Mouse (Mus musculus): ENCODE results near the gene B4gat1.

B4gat1 gene

DNA sequence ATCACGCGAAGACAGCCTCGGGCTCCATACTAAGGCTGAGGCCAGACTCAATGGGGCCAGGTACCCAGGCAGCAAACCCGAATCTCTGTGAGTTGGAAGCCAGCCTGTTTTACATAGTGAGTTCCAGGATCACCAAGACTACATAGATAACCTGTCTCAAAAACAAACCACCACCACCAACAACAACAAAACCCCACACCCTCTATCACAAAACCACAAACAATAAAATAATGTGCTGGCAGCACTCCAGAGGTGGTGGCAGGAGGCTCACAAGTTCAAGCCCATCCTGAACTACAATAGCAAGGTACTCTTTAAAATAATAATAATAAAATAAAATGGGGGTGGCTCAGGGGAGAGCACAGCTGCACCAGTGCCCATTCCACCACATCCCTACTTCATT lies 2.0 kb upstream of the B4gat1 start:
- DNase-seq = no peak

GRCm38 (mm10) chr19:5037678-5038571 lies 701 bp upstream of the B4gat1 start:
- DNase-seq = peak; percentile 78 to 83

DNA sequence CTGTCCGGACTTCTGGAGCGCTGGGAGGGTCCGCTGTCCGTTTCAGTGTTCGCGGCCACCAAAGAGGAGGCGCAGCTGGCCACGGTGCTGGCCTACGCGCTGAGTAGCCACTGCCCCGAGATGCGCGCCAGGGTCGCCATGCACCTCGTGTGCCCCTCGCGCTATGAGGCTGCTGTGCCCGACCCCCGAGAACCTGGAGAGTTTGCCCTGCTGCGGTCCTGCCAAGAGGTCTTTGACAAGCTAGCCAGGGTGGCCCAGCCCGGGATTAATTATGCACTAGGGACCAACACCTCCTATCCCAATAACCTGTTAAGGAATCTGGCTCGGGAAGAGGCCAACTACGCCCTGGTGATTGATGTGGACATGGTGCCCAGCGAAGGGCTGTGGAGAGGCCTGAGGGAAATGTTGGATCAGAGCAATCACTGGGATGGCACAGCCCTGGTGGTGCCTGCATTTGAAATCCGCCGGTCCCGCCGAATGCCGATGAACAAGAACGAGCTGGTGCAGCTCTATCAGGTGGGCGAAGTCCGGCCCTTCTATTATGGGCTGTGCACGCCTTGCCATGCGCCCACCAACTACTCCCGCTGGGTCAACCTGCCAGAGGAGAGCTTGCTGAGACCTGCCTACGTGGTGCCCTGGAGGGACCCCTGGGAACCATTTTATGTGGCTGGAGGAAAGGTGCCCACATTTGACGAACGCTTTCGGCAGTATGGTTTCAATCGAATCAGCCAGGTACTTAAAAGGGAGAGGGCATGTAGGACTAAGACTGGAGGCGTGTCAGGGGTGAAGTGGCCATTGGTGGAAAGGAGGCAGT lies 882 bp downstream of the B4gat1 start:
- no peak for DNase-seq

DNA sequence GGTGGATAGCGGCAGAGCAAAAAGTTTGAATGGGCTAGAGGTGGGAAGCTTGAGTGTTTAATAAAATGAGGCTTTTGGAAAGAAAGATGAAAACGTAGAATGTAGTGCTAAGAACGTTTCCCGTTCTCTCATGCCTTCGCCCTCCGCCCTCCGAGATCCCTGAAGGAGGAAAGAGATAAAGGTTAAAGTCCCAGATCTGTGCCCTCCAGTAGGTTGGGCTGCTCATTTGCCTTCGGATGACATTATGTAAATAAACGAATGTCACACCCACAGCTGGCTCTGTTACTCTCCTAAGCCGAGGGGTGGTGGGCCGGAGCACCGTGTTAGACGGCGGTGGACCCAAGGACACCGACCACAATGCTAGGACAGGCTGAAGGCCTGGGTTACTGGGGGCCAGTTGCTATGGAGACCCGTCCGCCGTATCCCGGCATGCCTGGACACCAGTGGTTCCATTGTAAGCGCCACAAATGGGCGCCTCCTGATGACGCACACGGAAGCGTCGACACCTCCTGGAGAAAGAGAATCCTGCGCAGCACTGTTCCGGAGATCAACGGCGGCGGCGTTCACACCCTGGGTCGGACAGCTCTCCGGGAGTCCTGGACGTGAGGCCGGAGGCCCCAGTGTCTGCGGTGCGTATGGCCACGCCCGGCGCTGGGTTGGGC lies 2.4 kb downstream of the B4gat1 start, which contains the start of gene Brms1:
Gene Brms1, plus strand, starts transcription at position 493 of the 662 bp plus-strand sequence.
- DNase-seq = peak; percentile 92 to 94

- no peak for DNase-seq
These were observed 3.0 kb downstream of the B4gat1 start for GRCm38 (mm10) chr19:5041588-5041987.

GRCm38 (mm10) chr19:5045531-5045930 lies 6.9 kb downstream of the B4gat1 start:
- no peak for DNase-seq

GRCm38 (mm10) chr19:5048138-5049056 lies 9.8 kb downstream of the B4gat1 start:
- DNase-seq = peak in 1 of 2 experiments; percentile 22

DNA sequence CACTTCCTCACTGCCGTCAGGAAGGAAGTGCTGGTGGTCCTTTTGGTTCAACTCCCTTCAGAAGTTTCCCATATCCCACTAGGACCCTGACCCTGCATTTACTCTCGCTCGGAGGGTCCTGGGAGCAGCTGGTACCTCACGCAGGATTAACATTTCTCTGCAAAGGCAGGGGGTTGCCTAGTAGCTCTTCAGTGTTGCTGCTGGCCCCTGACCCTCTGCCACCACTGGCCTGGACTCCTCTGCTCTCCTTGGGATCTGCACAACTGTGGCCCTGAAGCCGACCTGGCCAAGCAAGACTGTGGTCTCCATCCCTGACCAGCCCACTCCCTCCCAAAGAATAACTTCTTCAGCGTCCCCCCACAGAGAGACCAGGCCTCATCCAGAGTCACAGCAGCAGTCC lies 10.7 kb downstream of the B4gat1 start:
- DNase-seq = no peak

- peak; percentile 68 to 78 for DNase-seq
These were observed 11.7 kb downstream of the B4gat1 start, which contains the start of gene Rin1 for GRCm38 (mm10) chr19:5050047-5050905. TSS of gene Rin1 (plus strand) at chr19:5050481.

DNA sequence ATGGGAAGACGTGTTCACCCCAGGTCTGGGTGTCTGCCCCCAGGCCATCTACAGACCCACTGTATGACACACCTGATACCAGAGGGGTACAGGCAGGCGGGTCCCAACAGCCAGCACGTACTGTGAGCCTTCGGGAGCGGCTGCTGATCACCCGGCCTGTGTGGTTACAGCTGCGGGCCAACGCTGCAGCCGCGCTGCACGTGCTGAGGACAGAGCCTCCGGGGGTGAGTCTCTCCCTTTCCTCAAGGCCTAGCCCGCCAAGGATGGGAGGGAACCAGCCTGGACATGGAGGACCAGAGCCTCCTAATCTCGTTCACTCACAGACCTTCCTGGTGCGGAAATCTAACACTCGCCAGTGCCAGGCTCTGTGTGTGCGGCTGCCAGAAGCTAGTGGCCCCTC lies 12.4 kb downstream of the B4gat1 start:
- peak in 1 of 2 experiments; percentile 40 for DNase-seq

- DNase-seq = peak in 1 of 2 experiments; percentile 25
These were observed 12.9 kb downstream of the B4gat1 start for GRCm38 (mm10) chr19:5051515-5051914.

DNA sequence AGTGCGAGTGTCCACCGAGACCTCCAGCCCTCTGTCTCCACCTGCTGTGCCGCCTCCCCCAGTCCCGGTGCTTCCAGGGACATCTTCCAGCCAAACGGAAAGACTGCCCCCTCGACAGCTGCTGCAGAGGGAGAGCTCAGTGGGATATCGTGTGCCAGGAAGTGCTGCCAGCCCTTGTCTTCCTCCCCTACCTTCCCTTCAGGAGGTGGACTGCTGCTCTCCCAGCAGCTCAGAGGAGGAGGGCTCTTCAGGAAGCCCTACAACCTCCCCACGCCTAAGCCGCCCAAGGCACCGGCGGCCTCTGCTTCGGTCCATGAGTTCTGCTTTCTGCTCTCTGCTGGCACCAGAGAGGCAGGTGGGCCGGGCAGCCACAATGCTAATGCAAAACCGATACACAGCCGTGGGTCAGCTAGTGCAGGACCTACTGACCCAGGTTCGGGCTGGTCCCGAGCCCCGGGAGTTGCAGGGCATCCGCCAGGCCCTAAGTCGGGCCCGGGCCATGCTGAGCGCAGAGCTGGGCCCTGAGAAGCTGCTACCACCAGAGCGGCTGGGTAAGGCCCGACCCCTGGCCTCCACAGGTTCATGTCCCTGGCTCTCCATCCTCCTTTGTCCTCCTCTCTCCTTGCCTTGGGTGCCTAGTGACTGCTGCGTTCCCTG lies 13.7 kb downstream of the B4gat1 start:
- DNase-seq = no peak

GRCm38 (mm10) chr19:5052853-5053252 lies 14.2 kb downstream of the B4gat1 start:
- DNase-seq = no peak

DNA sequence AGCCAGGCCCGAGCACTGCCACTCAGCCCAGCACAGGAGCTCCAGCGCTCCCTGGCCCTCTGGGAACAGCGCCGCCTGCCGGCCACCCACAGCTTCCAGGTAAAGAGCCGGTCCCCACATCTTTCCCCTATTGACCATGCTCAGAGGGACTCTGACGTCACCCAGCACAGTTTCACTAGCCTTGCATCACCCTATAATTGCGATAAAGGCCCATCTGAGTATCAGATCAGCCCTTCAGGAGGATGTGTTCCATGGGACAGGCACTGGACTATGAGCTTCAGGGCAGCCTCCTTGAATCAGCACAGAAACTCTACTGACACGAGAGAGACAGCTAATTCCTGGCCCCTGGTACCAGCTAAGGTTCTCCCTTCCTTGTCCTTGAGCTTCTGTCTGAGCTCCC lies 15.3 kb downstream of the B4gat1 start:
- DNase-seq = peak; percentile 61 to 72

GRCm38 (mm10) chr19:5056251-5056650 lies 17.6 kb downstream of the B4gat1 start:
- DNase-seq = peak; percentile 62 to 72

- peak; percentile 65 to 78 for DNase-seq
These were observed 19.5 kb downstream of the B4gat1 start for GRCm38 (mm10) chr19:5057876-5058775.

- DNase-seq = peak; percentile 60 to 81
These were observed 20.5 kb downstream of the B4gat1 start for GRCm38 (mm10) chr19:5058801-5059771.

Measured in lung, postnatal 4 days (tissue).